Mouse (Mus musculus): ENCODE results near the gene Efcab14. TPM values are rescaled to one million over a fixed set of nuclear protein-coding genes. Genes with fewer than 3 reads are reported as not detected.

The Efcab14 gene
- polyA plus RNA-seq, 1 experiment from 2014 or later = 24.4 TPM

GRCm38 (mm10) chr4:115767647-115768467, 30.3 kb downstream of the Efcab14 start:
- H3K27ac ChIP-seq (ENCODE audit: low read length) = no peak overlapping the region
- H3K9me3 ChIP-seq (ENCODE audit: low read length) = no peaks in the 10 kb centered on the region
- no peak overlapping the region for H3K4me3 ChIP-seq (ENCODE audit: low read depth, low read length)
- H3K4me2 ChIP-seq (replicated peaks; ENCODE audit: low read depth, low read length) = no peak overlapping the region
- H3K4me1 ChIP-seq (ENCODE audit: insufficient read depth, low read depth, low read length) = no peaks in the 10 kb centered on the region
- 58% methylated on average over 11 of the region's 11 CpGs for WGBS
- DNase-seq (ENCODE audit: low spot score) = peak; percentile 23
- no peak overlapping the region for H3K9ac ChIP-seq (replicated peaks; ENCODE audit: low read depth)
- no peak for TF ChIP-seq CTCF (IDR thresholded peaks at IDR 0.05)
- TF ChIP-seq EP300 (IDR thresholded peaks at IDR 0.05) = no peak
- H3K36me3 ChIP-seq (ENCODE audit: insufficient read depth, low read length) = 0 out of 2 replicates have a peak, but pooled peaks cover 10% of the 10 kb centered on the region
- H3K27me3 ChIP-seq (replicated peaks; ENCODE audit: insufficient read depth, low read length) = no peaks in the 10 kb centered on the region
- no peak for ATAC-seq

- no peaks in the 10 kb centered on the region for H3K9me3 ChIP-seq (ENCODE audit: low read length)
- 89% methylated on average over 6 of the region's 6 CpGs for WGBS
- no peaks in the 10 kb centered on the region for H3K4me1 ChIP-seq (ENCODE audit: insufficient read depth, low read depth, low read length)
- H3K9ac ChIP-seq (replicated peaks; ENCODE audit: low read depth) = no peak overlapping the region
- DNase-seq (ENCODE audit: low spot score) (no peak), ATAC-seq (no peak)
- H3K36me3 ChIP-seq (ENCODE audit: insufficient read depth, low read length) = 0 out of 2 replicates have a peak, but pooled peaks cover 6% of the 10 kb centered on the region
- TF ChIP-seq CTCF (IDR thresholded peaks at IDR 0.05) (no peak), EP300 (IDR thresholded peaks at IDR 0.05) (no peak)
- H3K27ac ChIP-seq (ENCODE audit: low read length) = no peak overlapping the region
- no peak overlapping the region for H3K4me2 ChIP-seq (replicated peaks; ENCODE audit: low read depth, low read length)
- H3K27me3 ChIP-seq (replicated peaks; ENCODE audit: insufficient read depth, low read length) = no peaks in the 10 kb centered on the region
- no peak overlapping the region for H3K4me3 ChIP-seq (ENCODE audit: low read depth, low read length)
Measured at GRCm38 (mm10) chr4:115775056-115775455, 37.5 kb downstream of the Efcab14 start.

DNA sequence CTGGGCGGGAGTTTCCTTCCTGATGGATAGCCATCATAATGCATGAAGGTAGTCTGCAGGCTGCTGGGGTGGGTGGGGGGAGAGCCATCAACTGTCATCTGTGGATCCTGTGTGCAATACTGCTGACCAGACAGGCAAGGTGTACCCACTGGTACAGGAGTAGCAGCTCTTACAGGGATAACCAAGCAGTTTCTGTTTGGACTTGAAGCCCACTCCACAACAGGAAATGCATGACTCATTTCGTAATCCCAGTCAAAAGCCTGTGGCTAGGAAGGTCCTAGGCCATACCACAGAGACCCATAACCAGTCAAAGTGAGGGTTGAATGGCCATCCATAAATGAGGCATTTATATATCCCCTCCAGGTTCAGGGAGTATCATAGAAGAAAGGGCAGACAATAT, 40.1 kb downstream of the Efcab14 start:
- no peak overlapping the region for H3K4me2 ChIP-seq (replicated peaks; ENCODE audit: low read depth, low read length)

DNA sequence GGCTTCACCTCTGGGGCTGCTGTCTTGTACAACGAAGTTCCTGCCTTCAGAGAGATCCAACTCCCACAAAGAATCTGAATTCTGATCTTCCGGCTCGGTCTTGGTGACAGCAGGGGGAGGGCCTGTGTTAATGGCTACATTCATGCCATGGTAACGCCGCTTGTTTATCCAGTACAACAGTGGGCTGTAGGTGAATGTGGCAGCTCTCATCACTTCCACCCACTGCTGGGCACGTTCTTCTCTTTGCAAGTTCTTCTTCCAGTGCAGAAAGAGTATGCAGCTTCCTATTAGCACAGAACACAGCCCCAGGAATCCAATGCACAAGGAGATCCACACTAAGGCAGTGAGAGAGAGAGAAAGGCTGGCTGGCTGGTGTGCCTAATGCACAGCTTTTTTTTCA, 42.7 kb downstream of the Efcab14 start:
- Histone ChIP-seq H3K4me1 (ENCODE audit: insufficient read depth, low read depth, low read length) (no peaks in the 10 kb centered on the region), H3K9ac (replicated peaks; ENCODE audit: low read depth) (no peak overlapping the region), H3K9me3 (ENCODE audit: low read length) (no peaks in the 10 kb centered on the region), H3K36me3 (ENCODE audit: insufficient read depth, low read length) (no peaks in the 10 kb centered on the region), H3K4me3 (ENCODE audit: low read depth, low read length) (no peak overlapping the region), H3K27me3 (replicated peaks; ENCODE audit: insufficient read depth, low read length) (no peaks in the 10 kb centered on the region), H3K27ac (ENCODE audit: low read length) (no peak overlapping the region; the same call in 1 of the 2 replicates), H3K4me2 (replicated peaks; ENCODE audit: low read depth, low read length) (no peak overlapping the region)
- TF ChIP-seq EP300 (IDR thresholded peaks at IDR 0.05) (no peak), CTCF (IDR thresholded peaks at IDR 0.05) (no peak)
- WGBS = 44% methylated on average over 6 of the region's 6 CpGs
- ATAC-seq (no peak), DNase-seq (ENCODE audit: low spot score) (no peak)

More for the DNA sequence above, 40.1 kb downstream of the Efcab14 start:
- WGBS = 94% methylated on average over 2 of the region's 2 CpGs
- Histone ChIP-seq H3K36me3 (ENCODE audit: insufficient read depth, low read length) (no peaks in the 10 kb centered on the region), H3K4me3 (ENCODE audit: low read depth, low read length) (no peak overlapping the region), H3K27me3 (replicated peaks; ENCODE audit: insufficient read depth, low read length) (no peaks in the 10 kb centered on the region), H3K4me1 (ENCODE audit: insufficient read depth, low read depth, low read length) (no peaks in the 10 kb centered on the region), H3K9ac (replicated peaks; ENCODE audit: low read depth) (no peak overlapping the region), H3K9me3 (ENCODE audit: low read length) (no peaks in the 10 kb centered on the region), H3K27ac (ENCODE audit: low read length) (no peak overlapping the region)
- DNase-seq (ENCODE audit: low spot score) = no peak
- no peak for ATAC-seq
- TF ChIP-seq CTCF (IDR thresholded peaks at IDR 0.05) (no peak), EP300 (IDR thresholded peaks at IDR 0.05) (no peak)

DNA sequence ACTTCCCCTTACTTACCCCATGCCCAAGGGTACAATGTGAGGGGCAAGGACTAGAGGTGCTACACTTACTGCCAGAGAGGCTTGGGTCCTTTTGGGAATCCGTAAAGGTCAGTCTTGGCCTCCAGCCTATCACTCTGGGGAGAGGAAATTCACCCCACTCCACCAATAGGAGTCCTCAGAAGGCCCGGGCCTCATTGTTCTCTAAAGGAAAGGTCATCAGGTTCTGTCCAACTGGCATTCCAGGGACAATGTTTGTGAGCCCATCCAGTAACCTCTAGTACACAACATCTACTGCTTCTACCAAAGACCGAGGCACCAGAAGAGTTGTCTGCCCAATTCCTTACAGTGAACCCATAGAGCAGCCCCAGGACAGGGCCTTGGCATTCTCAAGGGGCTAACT, 43.4 kb downstream of the Efcab14 start, which contains the start of gene Tex38:
TSS of gene Tex38 (minus strand) at position 101 of the 400 bp plus-strand sequence.
- Histone ChIP-seq H3K9ac (replicated peaks; ENCODE audit: low read depth) (no peak within 1 kb of the TSS), H3K36me3 (ENCODE audit: insufficient read depth, low read length) (no peaks in the 10 kb centered on the region), H3K27me3 (replicated peaks; ENCODE audit: insufficient read depth, low read length) (no peaks in the 10 kb centered on the region), H3K9me3 (ENCODE audit: low read length) (no peaks in the 10 kb centered on the region), H3K27ac (ENCODE audit: low read length) (no peak within 1 kb of the TSS; the same call in 1 of the 2 replicates), H3K4me1 (ENCODE audit: insufficient read depth, low read depth, low read length) (no peaks in the 10 kb centered on the region), H3K4me2 (replicated peaks; ENCODE audit: low read depth, low read length) (no peak within 1 kb of the TSS), H3K4me3 (ENCODE audit: low read depth, low read length) (no peak within 1 kb of the TSS)
- ATAC-seq (no peak), DNase-seq (ENCODE audit: low spot score) (no peak)
- TF ChIP-seq EP300 (IDR thresholded peaks at IDR 0.05) (no peak), CTCF (IDR thresholded peaks at IDR 0.05) (no peak)
- 69% methylated on average over 3 of the region's 3 CpGs for WGBS

- Histone ChIP-seq H3K27ac (ENCODE audit: low read length) (no peak overlapping the region), H3K4me3 (ENCODE audit: low read depth, low read length) (no peak overlapping the region), H3K36me3 (ENCODE audit: insufficient read depth, low read length) (no peaks in the 10 kb centered on the region), H3K27me3 (replicated peaks; ENCODE audit: insufficient read depth, low read length) (no peaks in the 10 kb centered on the region), H3K9ac (replicated peaks; ENCODE audit: low read depth) (no peak overlapping the region), H3K9me3 (ENCODE audit: low read length) (no peaks in the 10 kb centered on the region), H3K4me2 (replicated peaks; ENCODE audit: low read depth, low read length) (no peak overlapping the region), H3K4me1 (ENCODE audit: insufficient read depth, low read depth, low read length) (no peaks in the 10 kb centered on the region)
- no peak for ATAC-seq
- no peak for TF ChIP-seq CTCF (IDR thresholded peaks at IDR 0.05)
- TF ChIP-seq EP300 (IDR thresholded peaks at IDR 0.05) = no peak
- no peak for DNase-seq (ENCODE audit: low spot score)
- 83% methylated on average over 5 of the region's 5 CpGs for WGBS
Measured at GRCm38 (mm10) chr4:115782026-115782805, 44.7 kb downstream of the Efcab14 start.

Measured in lung, postnatal 0 days (tissue).